Mouse (Mus musculus): Measurements from ENCODE around the gene Lsamp.
A peak's percentile ranks its signal among the peaks of the same experiment; 100 is the strongest.

The Lsamp gene

GRCm38 (mm10) chr16:39984205-39984634, at the start of gene Lsamp:
Gene Lsamp (plus strand): TSS chr16:39984361.
- peak in 1 of 2 experiments; percentile 45 for DNase-seq

GRCm38 (mm10) chr16:39957686-39958085, 26.5 kb upstream of the Lsamp start:
- no peak for DNase-seq

GRCm38 (mm10) chr16:39972712-39973111, 11.4 kb upstream of the Lsamp start:
- no peak for DNase-seq

GRCm38 (mm10) chr16:39984635-39985291, 602 bp downstream of the Lsamp start:
- no peak for DNase-seq

GRCm38 (mm10) chr16:39988466-39988865, 4.3 kb downstream of the Lsamp start:
- DNase-seq, result peak in 1 of 2 experiments; percentile 23

- no peak for DNase-seq
Measured at GRCm38 (mm10) chr16:39994821-39995220, 10.7 kb downstream of the Lsamp start.

GRCm38 (mm10) chr16:40008800-40009199, 24.6 kb downstream of the Lsamp start:
- DNase-seq, result no peak

GRCm38 (mm10) chr16:40011106-40011505, 26.9 kb downstream of the Lsamp start:
- no peak for DNase-seq

- no peak for DNase-seq
Measured at GRCm38 (mm10) chr16:40022611-40023010, 38.5 kb downstream of the Lsamp start.

GRCm38 (mm10) chr16:40036719-40037118, 52.6 kb downstream of the Lsamp start:
- DNase-seq, result no peak

- no peak for DNase-seq
Measured at GRCm38 (mm10) chr16:40059546-40059945, 75.4 kb downstream of the Lsamp start.

- no peak for DNase-seq
Measured at GRCm38 (mm10) chr16:40059968-40060367, 75.8 kb downstream of the Lsamp start.

- no peak for DNase-seq
Measured at GRCm38 (mm10) chr16:40060491-40060890, 76.3 kb downstream of the Lsamp start.

GRCm38 (mm10) chr16:40075556-40075955, 91.4 kb downstream of the Lsamp start:
- no peak for DNase-seq

- no peak for DNase-seq
Measured at GRCm38 (mm10) chr16:40080224-40080623, 96.1 kb downstream of the Lsamp start.

- no peak for DNase-seq
Measured at GRCm38 (mm10) chr16:40104329-40104728, 120.2 kb downstream of the Lsamp start.

- no peak for DNase-seq
Measured at GRCm38 (mm10) chr16:40182918-40183317, 198.8 kb downstream of the Lsamp start.

- no peak for DNase-seq
Measured at GRCm38 (mm10) chr16:40187987-40188590, 203.9 kb downstream of the Lsamp start.

GRCm38 (mm10) chr16:40194401-40194800, 210.2 kb downstream of the Lsamp start:
- DNase-seq, result no peak

- no peak for DNase-seq
Measured at GRCm38 (mm10) chr16:40194839-40195238, 210.7 kb downstream of the Lsamp start.

GRCm38 (mm10) chr16:40228627-40229026, 244.5 kb downstream of the Lsamp start:
- no peak for DNase-seq

GRCm38 (mm10) chr16:40233066-40233465, 248.9 kb downstream of the Lsamp start:
- no peak for DNase-seq

- DNase-seq, result no peak
Measured at GRCm38 (mm10) chr16:40234151-40234895, 250.2 kb downstream of the Lsamp start.

GRCm38 (mm10) chr16:40271859-40272258, 287.7 kb downstream of the Lsamp start:
- DNase-seq, result no peak

Measured in kidney, adult 8-10 months (tissue).